Mouse (Mus musculus) MEL (cell line): ENCODE data around the gene Ndufaf2. TPM values are rescaled to one million over a fixed set of nuclear protein-coding genes. Genes with fewer than 3 reads are reported as not detected.
A peak's percentile ranks its signal among the peaks of the same experiment; 100 is the strongest.

ENCODE experiments used
- DNase-seq: peaks from one replicate; pipeline ENCODE4 v3.0.0; 2011; ENCODE audit warnings: low read depth, low spot score
- H3K27ac ChIP-seq: 2 replicates; pipeline ENCODE4 v1.5.1; 2012; ENCODE audit warnings: low read depth, mild to moderate bottlenecking, control low read depth, low read length, moderate library complexity; ENCODE audit not compliant: control insufficient read depth
- H3K27me3 ChIP-seq, 2 experiments: fragments of 150-350 bp in 1 of 2; sonication (generic) in 1 of 2; 2 replicates each; pipeline ENCODE4 v1.6.1; 2012; ENCODE audit warnings: low read length in 2 of 2, mild to moderate bottlenecking in 2 of 2, improper control_type of control experiment in 1 of 2, moderate library complexity in 1 of 2; ENCODE audit not compliant: insufficient read depth in 2 of 2, control insufficient read depth in 1 of 2
- H3K36me3 ChIP-seq, 2 experiments: 2 replicates each; pipeline ENCODE4 v1.6.1; 2012 to 2014; ENCODE audit warnings: low read length in 2 of 2, improper control_type of control experiment in 1 of 2, inconsistent platforms in 1 of 2, mild to moderate bottlenecking in 1 of 2; ENCODE audit not compliant: insufficient read depth in 2 of 2, control insufficient read depth in 1 of 2
- H3K4me1 ChIP-seq, 2 experiments: fragments of 150-350 bp in 1 of 2; sonication (generic) in 1 of 2; 2 replicates each; pipeline ENCODE4 v1.6.1; 2012; ENCODE audit warnings: low read length in 2 of 2, improper control_type of control experiment in 1 of 2, mild to moderate bottlenecking in 1 of 2; ENCODE audit not compliant: insufficient read depth in 2 of 2, control insufficient read depth in 1 of 2
- H3K4me3 ChIP-seq, 2 experiments: fragments of 150-350 bp in 1 of 2; sonication (generic) in 1 of 2; 2 replicates each; pipeline ENCODE4 v1.5.1; 2012; ENCODE audit warnings: low read depth in 2 of 2, low read length in 2 of 2, mild to moderate bottlenecking in 2 of 2, moderate library complexity in 2 of 2, control low read depth in 1 of 2, improper control_type of control experiment in 1 of 2; ENCODE audit not compliant: control insufficient read depth in 1 of 2, insufficient read depth in 1 of 2
- H3K79me2 ChIP-seq: 2 replicates; pipeline ENCODE4 v1.6.1; 2012; ENCODE audit warnings: mild to moderate bottlenecking, low read length, moderate library complexity; ENCODE audit not compliant: control insufficient read depth, poor library complexity, insufficient read depth
- H3K9ac ChIP-seq: 2 replicates; pipeline ENCODE4 v1.6.1; 2012; ENCODE audit warnings: low read depth, mild to moderate bottlenecking, control low read depth, low read length, moderate library complexity; ENCODE audit not compliant: control insufficient read depth, poor library complexity, severe bottlenecking
- H3K9me3 ChIP-seq: fragments of 150-350 bp; sonication (generic); replicated peaks from 2 replicates; pipeline ENCODE4 v1.6.1; 2012; ENCODE audit warnings: mild to moderate bottlenecking, low read length, improper control_type of control experiment, moderate library complexity; ENCODE audit not compliant: insufficient read depth
- CHD1 ChIP-seq: IDR thresholded peaks from 2 replicates; pipeline ENCODE4 v1.6.1; 2012; ENCODE audit warnings: low read depth, mild to moderate bottlenecking, inconsistent platforms, low read length, improper control_type of control experiment
- E2F4 ChIP-seq: IDR thresholded peaks from 2 replicates; pipeline ENCODE4 v1.6.1; 2011; ENCODE audit warnings: low read depth, low read length, improper control_type of control experiment, borderline replicate concordance
- EP300 ChIP-seq, 2 experiments: IDR thresholded peaks; 2 replicates each; pipeline ENCODE4 v1.6.1; 2011; ENCODE audit warnings: improper control_type of control experiment in 2 of 2, low read length in 2 of 2, low read depth in 1 of 2, mild to moderate bottlenecking in 1 of 2
- ETS1 ChIP-seq: IDR thresholded peaks from 2 replicates; pipeline ENCODE4 v1.6.1; 2012; ENCODE audit warnings: low read depth, mild to moderate bottlenecking, inconsistent platforms, low read length, improper control_type of control experiment, moderate library complexity
- GABPA ChIP-seq: IDR thresholded peaks from 2 replicates; pipeline ENCODE4 v1.6.1; 2012; ENCODE audit warnings: low read depth, mild to moderate bottlenecking, inconsistent platforms, low read length, improper control_type of control experiment, moderate library complexity
- GATA1 ChIP-seq: IDR thresholded peaks from 2 replicates; pipeline ENCODE4 v1.6.1; 2011; ENCODE audit warnings: low read depth, low read length, improper control_type of control experiment
- HCFC1 ChIP-seq: IDR thresholded peaks from 2 replicates; pipeline ENCODE4 v1.6.1; 2012; ENCODE audit warnings: low read depth, mild to moderate bottlenecking, inconsistent platforms, low read length, improper control_type of control experiment, moderate library complexity
- KAT2A ChIP-seq: conservative IDR thresholded peaks from 2 replicates; pipeline ENCODE4 v1.6.1; 2012; ENCODE audit warnings: low read depth, low read length, improper control_type of control experiment, inconsistent platforms
- MAFK ChIP-seq: IDR thresholded peaks from 2 replicates; pipeline ENCODE4 v1.6.1; 2011; ENCODE audit warnings: low read depth, mild to moderate bottlenecking, low read length, improper control_type of control experiment, borderline replicate concordance
- MAX ChIP-seq: IDR thresholded peaks from 2 replicates; pipeline ENCODE4 v1.6.1; 2011; ENCODE audit warnings: low read length, improper control_type of control experiment
- MEF2A ChIP-seq: IDR thresholded peaks from 2 replicates; pipeline ENCODE4 v1.6.1; 2014; ENCODE audit warnings: low read depth, mild to moderate bottlenecking, inconsistent platforms, low read length, improper control_type of control experiment; ENCODE audit not compliant: poor library complexity, insufficient replicate concordance, severe bottlenecking; ENCODE audit errors: extremely low read depth
- MXI1 ChIP-seq: IDR thresholded peaks from 2 replicates; pipeline ENCODE4 v1.6.1; 2011; ENCODE audit warnings: mild to moderate bottlenecking, low read depth, low read length, improper control_type of control experiment
- NELFE ChIP-seq: IDR thresholded peaks from 2 replicates; pipeline ENCODE4 v1.6.1; 2011; ENCODE audit warnings: low read depth, low read length, improper control_type of control experiment
- NRF1 ChIP-seq: IDR thresholded peaks from 2 replicates; pipeline ENCODE4 v1.6.1; 2014; ENCODE audit warnings: low read depth, mild to moderate bottlenecking, inconsistent platforms, low read length, improper control_type of control experiment, moderate library complexity; ENCODE audit not compliant: poor library complexity, insufficient read depth, severe bottlenecking
- RCOR1 ChIP-seq: IDR thresholded peaks from 2 replicates; pipeline ENCODE4 v1.6.1; 2012; ENCODE audit warnings: low read depth, mild to moderate bottlenecking, inconsistent platforms, low read length, improper control_type of control experiment
- SIN3A ChIP-seq: IDR thresholded peaks from 2 replicates; pipeline ENCODE4 v1.6.1; 2012; ENCODE audit warnings: low read length, improper control_type of control experiment, inconsistent platforms
- TBP ChIP-seq: IDR thresholded peaks from 2 replicates; pipeline ENCODE4 v1.8.0; 2011; ENCODE audit warnings: low read depth, low read length, improper control_type of control experiment
- TCF12 ChIP-seq: IDR thresholded peaks from 2 replicates; pipeline ENCODE4 v1.6.1; 2014; ENCODE audit warnings: low read depth, mild to moderate bottlenecking, inconsistent platforms, low read length, improper control_type of control experiment, moderate library complexity
- USF1 ChIP-seq: IDR thresholded peaks from 2 replicates; pipeline ENCODE4 v1.6.1; 2014; ENCODE audit warnings: low read depth, mild to moderate bottlenecking, inconsistent platforms, low read length, improper control_type of control experiment, moderate library complexity
- USF2 ChIP-seq, 2 experiments: IDR thresholded peaks; 2 replicates each; pipeline ENCODE4 v1.6.1; 2011 to 2012; ENCODE audit warnings: improper control_type of control experiment in 2 of 2, low read length in 2 of 2, borderline replicate concordance in 1 of 2, inconsistent platforms in 1 of 2, low read depth in 1 of 2, mild to moderate bottlenecking in 1 of 2; ENCODE audit not compliant: insufficient read depth in 1 of 2
- ZC3H11A ChIP-seq: IDR thresholded peaks from 2 replicates; pipeline ENCODE4 v1.6.1; 2012; ENCODE audit warnings: low read depth, mild to moderate bottlenecking, inconsistent platforms, low read length, improper control_type of control experiment
- ZKSCAN1 ChIP-seq: IDR thresholded peaks from 2 replicates; pipeline ENCODE4 v1.6.1; 2012; ENCODE audit warnings: low read depth, mild to moderate bottlenecking, inconsistent platforms, low read length, improper control_type of control experiment, moderate library complexity
- ZMIZ1 ChIP-seq: IDR thresholded peaks from 2 replicates; pipeline ENCODE4 v1.6.1; 2012; ENCODE audit warnings: low read depth, mild to moderate bottlenecking, inconsistent platforms, low read length, improper control_type of control experiment, moderate library complexity
- polyA plus RNA-seq, 2 experiments: library from polyadenylated mRNA; stranded (reverse) in 1 of 2; unstranded in 1 of 2; fragments of >175 nt in 1 of 2; fragments of >200 nt in 1 of 2; gene quantifications; 2 replicates each; pipeline versions ENCODE4 v1.2.1 to v1.2.4; 2012; ENCODE audit warnings: low replicate concordance in 2 of 2, low read depth in 1 of 2; ENCODE audit not compliant: insufficient read length in 2 of 2, insufficient read depth in 1 of 2, missing spikeins in 1 of 2
- total RNA-seq: library from RNA; depleted of rRNA; stranded (reverse); fragments of 300-350 nt; gene quantifications from 2 replicates; pipeline ENCODE4 v1.2.3, GENCODE M21; 2012

Ndufaf2 gene
- total and polyA plus RNA-seq, 3 experiments = 50.9 to 76.0 TPM; not detected in 1

GRCm38 (mm10) chr13:108170002-108170401 lies 11.6 kb upstream of the Ndufaf2 start (continued):
- TF ChIP-seq NELFE (no peak), RCOR1 (peak; percentile 86), TBP (0 out of 2 replicates have a peak, but pooled peaks have one; percentile 20), ZC3H11A (no peak), ETS1 (peak; percentile 94), TCF12 (peak; percentile 80), USF1 (no peak), HCFC1 (peak; percentile 52), USF2 (IDR thresholded peaks at IDR 0.05; ENCODE audit: borderline replicate concordance in 1 of 2, insufficient read depth in 1 of 2, low read depth in 1 of 2, low read length in 2 of 2) (no peak), MAFK (peak; percentile 24; the same call in 1 of the 2 replicates), CHD1 (no peak), GABPA (peak; percentile 17; the same call in 1 of the 2 replicates), E2F4 (no peak)

GRCm38 (mm10) chr13:108164621-108165020 lies 6.2 kb upstream of the Ndufaf2 start:
- Histone ChIP-seq H3K4me1 (peaks cover 6 to 12% of the 10 kb centered on the region in 2 experiments), H3K27ac (no peak overlapping the region), H3K9me3 (no peaks in the 10 kb centered on the region), H3K9ac (no peak overlapping the region)
- no peak for DNase-seq
- TF ChIP-seq NRF1 (no peak), E2F4 (no peak)
- TF ChIP-seq, all 39 proteins: peak for 0
- peaks cover 16 to 17% of the 10 kb centered on the region in 2 experiments for H3K36me3 ChIP-seq
- H3K27me3 ChIP-seq = no peaks in the 10 kb centered on the region
- no peak overlapping the region for H3K4me3 ChIP-seq
- peaks cover 14% of the 10 kb centered on the region for H3K79me2 ChIP-seq

GRCm38 (mm10) chr13:108163912-108164311 lies 5.5 kb upstream of the Ndufaf2 start:
- H3K4me1 ChIP-seq = peaks cover 0 to 8% of the 10 kb centered on the region in 2 experiments; a peak in 3 of 4 replicates
- H3K9ac ChIP-seq = no peak overlapping the region
- no peaks in the 10 kb centered on the region for H3K9me3 ChIP-seq
- H3K4me3 ChIP-seq = no peak overlapping the region
- no peak for DNase-seq
- no peak overlapping the region for H3K27ac ChIP-seq
- H3K36me3 ChIP-seq = peaks cover 11 to 12% of the 10 kb centered on the region in 2 experiments
- no peaks in the 10 kb centered on the region for H3K27me3 ChIP-seq
- H3K79me2 ChIP-seq = peaks cover 19% of the 10 kb centered on the region
- TF ChIP-seq MXI1 (no peak), USF1 (no peak), E2F4 (no peak), NELFE (no peak), ETS1 (no peak), KAT2A (no peak), GATA1 (no peak), EP300 (IDR thresholded peaks at IDR 0.05; ENCODE audit: low read depth in 1 of 2, low read length in 2 of 2) (no peak), HCFC1 (no peak), ZKSCAN1 (no peak), USF2 (IDR thresholded peaks at IDR 0.05; ENCODE audit: borderline replicate concordance in 1 of 2, insufficient read depth in 1 of 2, low read depth in 1 of 2, low read length in 2 of 2) (no peak), ZMIZ1 (no peak), SIN3A (no peak), MEF2A (no peak), MAX (no peak)
- TF ChIP-seq, all 39 proteins: peak for 0
